Mouse (Mus musculus) kidney, postnatal 14 days (tissue): ENCODE measurements around the gene Nlrp1a.

Experiments
- DNase-seq: peaks from one replicate; pipeline ENCODE4 v3.0.0; 2022; ENCODE audit warnings: mixed read lengths

The Nlrp1a gene

DNA sequence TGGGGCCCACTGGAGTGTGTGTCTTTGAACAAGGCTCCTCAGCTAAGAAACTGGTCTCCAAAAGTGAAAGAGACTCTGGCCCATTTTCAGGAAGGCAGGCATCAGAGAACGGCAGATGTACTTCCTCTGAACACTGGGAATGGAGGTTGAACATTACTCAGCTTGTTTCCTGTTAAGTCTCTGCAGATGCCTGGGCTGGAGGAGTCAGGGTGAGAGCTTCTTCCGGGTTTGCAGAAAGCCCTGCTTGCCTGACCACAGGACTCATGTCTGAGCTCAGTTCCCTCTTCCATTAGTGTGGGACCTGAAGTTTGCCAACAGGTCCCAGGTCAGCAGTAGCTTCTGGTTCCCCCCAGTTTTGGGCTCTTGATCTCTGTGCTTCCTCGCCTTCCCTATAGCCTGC, at the start of gene Nlrp1a:
Nlrp1a (minus strand) TSS at position 44 of the 400 bp plus-strand sequence.
- DNase-seq = peak; percentile 32

DNA sequence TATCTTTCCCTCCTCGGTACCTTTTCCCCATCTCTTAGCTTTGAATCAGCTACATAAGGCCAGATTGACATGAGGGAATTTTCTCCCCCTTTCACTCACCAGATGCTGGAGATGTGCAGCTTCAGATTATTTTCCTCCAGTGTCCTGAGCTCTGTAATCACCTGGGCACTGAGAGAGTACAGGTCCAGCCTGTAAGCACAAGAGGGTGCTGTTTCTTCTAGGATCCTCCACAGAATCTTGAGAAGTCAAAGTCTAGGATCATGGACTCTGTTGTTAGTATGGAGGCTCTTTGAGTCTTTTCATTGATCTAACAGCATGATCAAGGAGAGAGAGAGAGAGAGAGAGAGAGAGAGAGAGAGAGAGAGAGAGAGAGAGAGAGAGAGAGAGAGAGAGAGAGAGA, 25.1 kb upstream of the Nlrp1a start:
- no peak for DNase-seq

DNA sequence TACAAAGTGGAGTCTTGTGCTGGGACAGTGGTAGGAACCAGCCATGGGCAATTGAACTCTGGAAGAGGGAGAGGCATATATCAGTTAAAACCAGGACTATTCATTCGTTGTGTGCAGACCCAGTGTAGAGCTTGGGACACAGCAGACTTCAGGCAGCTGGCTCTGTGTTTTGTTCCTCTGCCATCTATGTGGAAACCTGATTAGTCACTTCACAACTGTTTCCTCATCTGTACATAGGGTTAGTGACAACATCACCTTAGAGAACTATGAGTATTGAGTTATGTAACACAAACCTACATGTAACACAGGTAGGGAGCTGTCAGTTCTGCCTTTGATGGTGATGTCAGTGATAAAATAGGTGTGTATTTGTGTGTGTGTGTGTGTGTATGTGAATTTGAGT, 19.6 kb upstream of the Nlrp1a start:
- no peak for DNase-seq

DNA sequence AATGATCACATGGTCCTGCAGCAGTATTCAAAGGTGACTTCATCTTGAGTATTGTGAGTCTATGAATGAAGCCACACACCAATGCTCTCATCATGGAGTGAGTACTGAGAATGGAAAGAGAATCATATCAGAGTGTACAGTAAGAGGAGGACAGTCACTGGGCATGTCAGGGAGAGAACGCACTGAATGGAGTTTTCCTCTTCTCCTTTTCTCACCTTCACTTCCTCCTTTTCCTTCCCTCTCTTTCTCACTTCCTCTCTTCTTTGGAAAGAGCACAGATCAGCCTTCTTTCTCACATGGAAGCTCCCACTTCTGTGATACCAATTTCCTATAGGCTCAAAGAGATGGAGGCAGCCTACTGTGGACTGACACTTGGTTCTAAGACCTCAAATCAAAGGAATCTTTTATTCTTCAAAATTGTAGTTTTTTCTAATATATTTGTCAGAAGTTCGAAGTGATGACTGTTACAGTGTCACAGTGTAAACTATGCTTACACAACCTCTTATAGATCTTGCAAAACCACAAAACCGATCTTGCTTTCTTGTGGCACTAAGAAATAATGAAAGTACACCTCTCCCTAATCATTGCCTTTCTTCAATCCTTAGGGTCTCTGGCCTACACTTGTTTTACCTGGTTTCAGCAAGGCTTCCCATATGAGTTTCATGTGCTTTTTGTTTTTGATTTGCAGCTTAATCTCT, 15.1 kb upstream of the Nlrp1a start:
- DNase-seq = no peak

DNA sequence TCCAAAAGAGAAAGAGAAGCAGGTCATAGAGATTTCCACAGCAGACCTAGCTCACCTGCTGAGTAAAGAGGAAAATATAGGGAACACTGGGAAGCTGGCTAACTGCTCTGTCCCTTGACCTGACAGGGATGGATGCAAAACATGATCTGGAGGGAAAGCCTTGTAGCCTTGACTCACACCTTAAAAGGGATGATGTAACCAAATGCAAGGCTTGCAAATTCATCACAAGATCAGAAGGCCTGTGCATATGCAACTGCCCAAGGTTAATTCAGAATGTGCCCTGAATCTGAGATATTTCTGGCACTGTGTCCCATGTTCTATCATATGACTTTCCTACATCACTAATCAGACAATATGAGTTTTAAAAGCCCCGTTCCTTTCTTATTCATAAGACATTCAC, 10.8 kb upstream of the Nlrp1a start:
- no peak for DNase-seq

DNA sequence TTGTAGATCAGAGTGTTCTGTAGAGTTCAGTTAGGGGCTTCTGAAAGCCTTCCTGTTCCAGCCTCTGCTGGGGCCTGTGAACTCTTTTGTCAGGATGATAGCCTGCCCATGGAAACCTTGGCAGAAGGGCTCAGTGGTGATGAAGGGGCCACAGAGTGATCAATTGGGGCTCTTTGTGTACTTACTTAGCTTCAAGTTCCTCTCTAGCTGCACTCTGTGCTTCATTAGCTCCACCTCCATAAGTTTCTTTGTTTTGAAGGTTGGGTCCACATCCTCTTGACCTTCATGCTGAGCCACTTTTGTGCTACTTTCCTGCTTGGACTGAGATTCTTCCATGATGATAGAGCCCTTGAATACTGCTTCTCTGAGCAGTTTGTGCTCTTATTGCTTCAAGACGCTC, 2.5 kb downstream of the Nlrp1a start:
- peak; percentile 7 for DNase-seq

DNA sequence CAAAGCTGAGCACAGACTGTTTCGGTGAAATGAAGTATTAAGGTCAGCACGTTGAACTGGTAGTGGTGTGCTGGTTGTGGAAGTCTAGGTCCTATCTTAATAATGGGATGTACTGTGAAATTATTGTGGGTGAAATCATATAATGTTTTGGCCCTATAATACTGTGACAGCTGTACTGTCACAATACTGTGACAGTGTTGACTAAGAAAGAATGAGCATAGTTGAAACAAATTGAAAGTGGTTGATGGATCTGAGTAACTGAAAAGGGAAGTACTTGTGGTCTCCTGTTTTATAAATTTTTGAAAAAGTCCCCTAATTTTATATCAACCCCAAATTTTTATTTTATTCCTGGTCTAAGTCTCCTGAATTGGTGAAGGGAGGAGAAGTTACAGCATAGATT, 37.4 kb downstream of the Nlrp1a start:
- DNase-seq = no peak

DNA sequence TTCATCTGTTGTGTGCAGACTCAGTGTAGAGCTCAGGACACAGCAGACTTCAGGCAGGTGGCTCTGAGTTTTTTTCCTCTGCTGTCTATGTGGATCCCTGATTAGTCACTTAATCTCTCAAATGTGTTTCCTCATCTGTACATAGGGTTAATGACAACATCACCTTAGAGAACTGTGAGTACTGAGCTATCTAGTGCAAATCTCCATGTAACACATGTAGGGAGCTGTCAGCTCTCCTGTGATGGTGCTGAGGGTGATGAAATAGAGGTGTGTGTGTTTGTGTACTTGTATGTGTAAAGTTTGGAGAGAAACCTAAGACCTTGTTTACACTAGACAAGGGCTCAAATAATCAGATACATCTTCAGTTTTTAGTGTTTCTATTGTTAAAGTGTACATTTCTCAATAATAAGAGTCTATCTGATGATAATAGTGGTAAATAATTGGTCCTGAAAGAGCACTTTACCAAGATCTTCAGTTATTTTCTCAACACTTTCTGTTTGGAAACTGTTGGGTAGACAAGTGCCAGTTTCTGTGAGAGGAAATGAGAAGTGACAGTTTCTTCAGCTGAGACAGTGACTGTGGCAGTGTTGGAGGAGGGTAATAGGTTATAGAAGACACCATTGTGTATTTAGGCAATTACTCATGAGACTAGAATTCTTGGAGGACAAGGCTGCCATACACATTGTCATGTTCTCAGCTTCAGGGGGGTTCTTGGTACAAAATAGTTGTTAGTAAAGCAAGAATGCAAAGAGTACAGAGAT, 38.1 kb downstream of the Nlrp1a start:
- no peak for DNase-seq

DNA sequence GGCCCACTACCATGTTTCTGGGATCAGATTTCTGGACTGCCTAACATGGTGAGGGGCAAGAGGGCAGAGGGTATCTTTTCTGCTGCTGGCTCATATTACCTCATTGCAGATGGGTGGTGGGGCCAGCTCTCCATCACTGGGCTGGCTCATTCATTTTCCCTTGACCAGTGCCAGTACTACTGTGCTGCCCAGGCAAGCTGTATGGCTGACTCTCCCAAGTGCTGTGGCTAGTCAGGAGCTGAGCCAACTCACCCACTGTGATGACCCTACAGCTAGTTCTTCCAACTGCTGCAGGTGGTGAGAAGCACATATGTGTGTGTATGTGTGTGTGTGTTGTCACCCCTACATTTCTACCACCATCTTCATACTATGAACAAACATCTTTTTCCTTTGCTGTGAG, 40.6 kb downstream of the Nlrp1a start:
- DNase-seq = no peak

DNA sequence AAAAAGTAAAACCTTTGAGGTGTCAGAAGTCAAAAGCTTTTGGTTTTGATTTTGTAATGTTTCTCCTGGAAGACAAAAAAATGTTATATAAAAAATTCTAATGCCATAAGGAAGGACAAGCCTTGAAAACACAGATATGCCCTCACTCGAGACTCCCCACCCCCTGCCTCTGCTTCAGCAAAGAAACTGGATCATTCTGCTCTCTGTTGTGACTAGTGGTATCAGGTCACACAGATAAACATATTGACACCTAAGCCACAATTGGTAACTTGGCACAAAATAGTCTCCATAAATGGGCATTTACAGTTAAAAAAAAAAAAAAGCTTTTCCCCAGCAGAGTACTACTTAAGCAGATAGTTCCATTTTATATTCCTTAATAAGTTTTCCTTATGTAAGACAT, 68.2 kb downstream of the Nlrp1a start:
- DNase-seq = no peak

DNA sequence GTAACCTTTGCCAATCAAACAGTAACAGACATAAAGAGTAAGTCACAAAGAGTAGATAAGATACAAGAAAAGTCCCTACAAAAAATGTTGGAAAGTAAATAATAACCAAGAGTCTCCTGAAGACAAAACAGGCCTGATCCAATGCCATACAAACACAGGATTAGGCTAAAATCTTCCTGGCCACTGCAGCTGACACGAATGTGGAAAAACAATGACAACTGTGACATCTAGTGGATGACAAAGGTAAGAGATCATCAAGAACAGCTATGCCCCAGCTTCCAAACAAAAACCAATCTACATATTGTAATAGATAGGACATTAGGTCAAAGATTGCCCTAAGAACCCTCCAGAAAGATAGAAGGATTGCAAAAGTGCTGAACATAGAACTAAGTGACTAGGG, 92.0 kb downstream of the Nlrp1a start:
- DNase-seq = no peak
